In the genomic region with DNA sequence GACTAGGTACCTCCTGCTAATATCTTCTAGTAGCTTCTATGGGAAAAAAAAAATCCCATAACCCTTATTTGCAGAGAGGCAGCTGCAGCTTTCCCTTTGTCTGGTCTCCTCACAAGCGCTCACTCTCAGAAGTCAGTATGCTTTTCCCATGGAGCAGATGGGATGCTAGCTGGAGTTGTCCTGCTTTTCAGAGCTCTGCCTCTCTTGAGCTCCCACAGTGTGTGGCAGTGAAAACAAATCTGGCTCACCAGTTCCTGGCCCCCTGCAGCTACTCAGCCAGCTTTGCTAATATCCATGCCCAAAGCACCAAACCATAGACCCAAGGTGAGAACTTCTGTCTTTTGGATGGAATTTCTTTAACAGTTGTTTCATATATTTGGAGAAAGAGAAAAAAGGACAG, we compare ENCODE assay signal across 17 mouse cellular contexts.
DNase-seq lines count a peak whose midpoint lies in the region; ATAC-seq and TF ChIP-seq lines count a peak whose summit lies in the region.
"Had no signal": no experiment of that assay in that cellular context is flagged by ENCODE, and none has a peak within 500 bp of the region (broad histone marks: within the 10 kb centered on the region; RNA-seq: fewer than 3 reads in every experiment).

No protein-coding gene starts in this region.

- 11% methylated on average over 1 of the region's 1 CpGs for WGBS in cerebellum, adult 2 months
- 56% methylated on average over 1 of the region's 1 CpGs for WGBS in midbrain, embryonic 13.5 days

- TF ChIP-seq CTCF in cerebellum, adult 2 months (IDR thresholded peaks at IDR 0.05; ENCODE audit: borderline replicate concordance, insufficient read depth, low read depth, low read length) = no peak

- ATAC-seq in midbrain, embryonic 13.5 days = no peak
- ATAC-seq: liver, postnatal 0 days had no signal

- peak; percentile 47 for DNase-seq in left cerebral cortex, postnatal 4 days
- no peak for DNase-seq in left cerebral cortex, postnatal 36 days (ENCODE audit: low spot score in 2 of 2)
- peak; percentile 31 to 66 for DNase-seq in cerebellum, adult 2 months
- DNase-seq in cerebellum, postnatal 25 days = peak; percentile 59 to 69
- peak; percentile 31 to 69 for DNase-seq in layer of hippocampus, postnatal 14 days (ENCODE audit: low spot score in 2 of 2)
- DNase-seq in gastrocnemius, adult 8-10 months (ENCODE audit: low spot score in 2 of 2) = no peak
- DNase-seq: adrenal gland, postnatal 36 days; kidney, adult 9 months; kidney, postnatal 4 days; liver; liver, postnatal 0 days; lung, postnatal 36 days; right cerebral cortex, postnatal 4 days; thymus, postnatal 4 days had no signal

- intact Hi-C loops in left cerebral cortex, postnatal 4 days (cut with DNase I) = no loop called here
- intact Hi-C loops in left cerebral cortex, postnatal 36 days (cut with DNase I) = no loop called here

- H3K4me3 ChIP-seq in cerebellum, adult 2 months (replicated peaks; ENCODE audit: insufficient read depth, low read depth, low read length) = no peak overlapping the region
- no peak overlapping the region for H3K4me3 ChIP-seq in midbrain, embryonic 13.5 days (replicated peaks)
- H3K4me3 ChIP-seq: erythroblast, embryonic 14.5 days; hindbrain, embryonic 10.5 days had no signal

- H3K4me1 ChIP-seq in cerebellum, adult 2 months (ENCODE audit: control insufficient read depth, insufficient read depth, low read length) = no peaks in the 10 kb centered on the region
- H3K4me1 ChIP-seq in midbrain, embryonic 13.5 days (replicated peaks) = 0 out of 2 replicates have a peak, but pooled peaks cover 4% of the 10 kb centered on the region

- H3K9ac ChIP-seq in midbrain, embryonic 13.5 days (replicated peaks) = no peak overlapping the region
- H3K9ac ChIP-seq: liver, postnatal 0 days had no signal

- H3K4me2 ChIP-seq in midbrain, embryonic 13.5 days (replicated peaks) = no peak overlapping the region

- TF ChIP-seq POLR2A in cerebellum, adult 2 months (IDR thresholded peaks at IDR 0.05; ENCODE audit: borderline replicate concordance, insufficient read depth, low read length) = no peak

- no peaks in the 10 kb centered on the region for H3K36me3 ChIP-seq in midbrain, embryonic 13.5 days
- H3K36me3 ChIP-seq: hindbrain, embryonic 10.5 days had no signal

- no peaks in the 10 kb centered on the region for H3K27me3 ChIP-seq in cerebellum, adult 2 months (ENCODE audit: control insufficient read depth, insufficient read depth, low read length)
- peaks cover 6% of the 10 kb centered on the region for H3K27me3 ChIP-seq in midbrain, embryonic 13.5 days

- no peak overlapping the region for H3K27ac ChIP-seq in cerebellum, adult 2 months (ENCODE audit: insufficient read depth, low read length)
- H3K27ac ChIP-seq in midbrain, embryonic 13.5 days = no peak overlapping the region
- H3K27ac ChIP-seq: hindbrain, embryonic 10.5 days had no signal

- H3K9me3 ChIP-seq in midbrain, embryonic 13.5 days = no peaks in the 10 kb centered on the region
- H3K9me3 ChIP-seq: hindbrain, embryonic 10.5 days had no signal

Comparison
In these comparisons a context has a peak if more than half of its experiments do, and no peak if none do; other contexts are left out.
1. DNase-seq: peak in left cerebral cortex, postnatal 4 days (single experiment), cerebellum, adult 2 months (2 of 2), cerebellum, postnatal 25 days (2 of 2) and layer of hippocampus, postnatal 14 days (2 of 2); none in left cerebral cortex, postnatal 36 days (0 of 2) and gastrocnemius, adult 8-10 months (0 of 2).